Mouse (Mus musculus): ENCODE results near the gene Carns1. TPM values are rescaled to one million over a fixed set of nuclear protein-coding genes. Genes with fewer than 3 reads are reported as not detected.
A peak's percentile ranks its signal among the peaks of the same experiment; 100 is the strongest.

Carns1 gene
- polyA plus RNA-seq (2014; fragmentation: Nextera tagmentation; extraction: Ambion mirVana) = 3.1 and 3.2 TPM in 2 replicates

DNA sequence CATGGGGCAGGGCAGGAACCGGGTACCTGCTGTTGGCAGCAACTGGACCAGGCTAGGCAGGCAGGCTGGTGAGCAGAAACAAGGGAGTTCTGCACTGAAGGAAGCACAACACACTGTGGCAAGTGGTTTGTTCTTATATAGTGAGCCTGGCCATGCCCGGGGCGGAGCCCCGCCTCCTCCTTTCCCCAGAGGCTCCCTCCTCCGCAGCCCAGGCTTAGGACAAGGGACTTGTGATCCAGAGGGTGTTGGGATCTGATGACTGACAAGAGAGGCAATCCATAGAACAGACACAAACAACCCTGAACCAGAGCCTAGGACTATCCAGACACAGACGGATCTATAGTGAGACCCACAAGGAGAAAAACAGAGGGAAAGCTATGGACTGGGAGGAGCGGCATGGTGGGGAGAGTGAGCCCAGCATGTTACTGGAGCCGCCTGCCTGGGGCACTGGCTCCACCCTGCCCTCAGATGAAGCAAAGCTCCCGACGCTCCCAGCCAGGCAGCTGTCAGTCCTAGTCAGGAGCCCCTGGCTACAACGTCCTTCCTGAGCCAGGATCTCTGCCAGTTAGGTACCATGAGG is at the start of gene Carns1:
Gene Carns1, minus strand, starts transcription at position 112 of the 580 bp plus-strand sequence.
- Histone ChIP-seq H3K9me3 (ENCODE audit: control insufficient read depth, low read length) (no peaks in the 10 kb centered on the region), H3K27me3 (ENCODE audit: control insufficient read depth, insufficient read depth, low read length) (no peaks in the 10 kb centered on the region), H3K9ac (ENCODE audit: low read length) (peak within 1 kb of the TSS; percentile 52), H3K4me2 (ENCODE audit: low read depth, low read length, severe bottlenecking) (peak within 1 kb of the TSS; percentile 36), H3K36me3 (ENCODE audit: control insufficient read depth, insufficient read depth, low read length) (no peaks in the 10 kb centered on the region), H3K4me3 (ENCODE audit: low read depth, low read length) (no peak within 1 kb of the TSS), H3K27ac (ENCODE audit: low read depth, low read length) (no peak within 1 kb of the TSS), H3K4me1 (replicated peaks; ENCODE audit: control insufficient read depth, insufficient read depth, low read length) (peaks cover 9% of the 10 kb centered on the region; the same call in 1 of the 2 replicates)
- WGBS = 4% methylated on average over 11 of the region's 11 CpGs
- DNase-seq (ENCODE audit: low spot score) (no peak), ATAC-seq (replicated peaks; ENCODE audit: low FRiP score) (0 out of 2 replicates have a peak, but pooled peaks have one; percentile 39)

DNA sequence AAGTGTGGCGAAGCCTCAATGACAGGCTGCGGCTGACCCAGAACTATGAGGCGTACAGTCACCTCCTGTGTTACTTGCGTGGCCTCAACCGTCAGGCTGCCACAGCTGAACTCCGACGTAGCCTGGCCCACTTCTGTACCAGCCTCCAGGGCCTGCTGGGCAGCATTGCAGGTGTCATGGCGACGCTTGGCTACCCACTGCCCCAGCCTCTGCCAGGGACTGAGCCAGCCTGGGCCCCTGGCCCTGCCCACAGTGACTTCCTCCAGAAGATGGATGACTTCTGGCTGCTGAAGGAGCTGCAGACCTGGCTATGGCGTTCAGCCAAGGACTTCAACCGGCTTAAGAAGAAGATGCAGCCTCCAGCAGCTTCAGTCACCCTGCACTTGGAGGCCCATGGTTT is 46.9 kb upstream of the Carns1 start:
- no peak for DNase-seq (ENCODE audit: low spot score)
- ATAC-seq (replicated peaks; ENCODE audit: low FRiP score) = no peak
- WGBS = 86% methylated on average over 11 of the region's 11 CpGs
- Histone ChIP-seq H3K9me3 (ENCODE audit: control insufficient read depth, low read length) (no peaks in the 10 kb centered on the region), H3K36me3 (ENCODE audit: control insufficient read depth, insufficient read depth, low read length) (no peaks in the 10 kb centered on the region), H3K4me3 (ENCODE audit: low read depth, low read length) (no peak overlapping the region), H3K4me1 (replicated peaks; ENCODE audit: control insufficient read depth, insufficient read depth, low read length) (peaks cover under 1% of the 10 kb centered on the region; the same call in 1 of the 2 replicates), H3K27me3 (ENCODE audit: control insufficient read depth, insufficient read depth, low read length) (no peaks in the 10 kb centered on the region), H3K9ac (ENCODE audit: low read length) (no peak overlapping the region), H3K27ac (ENCODE audit: low read depth, low read length) (no peak overlapping the region), H3K4me2 (ENCODE audit: low read depth, low read length, severe bottlenecking) (no peak overlapping the region)

DNA sequence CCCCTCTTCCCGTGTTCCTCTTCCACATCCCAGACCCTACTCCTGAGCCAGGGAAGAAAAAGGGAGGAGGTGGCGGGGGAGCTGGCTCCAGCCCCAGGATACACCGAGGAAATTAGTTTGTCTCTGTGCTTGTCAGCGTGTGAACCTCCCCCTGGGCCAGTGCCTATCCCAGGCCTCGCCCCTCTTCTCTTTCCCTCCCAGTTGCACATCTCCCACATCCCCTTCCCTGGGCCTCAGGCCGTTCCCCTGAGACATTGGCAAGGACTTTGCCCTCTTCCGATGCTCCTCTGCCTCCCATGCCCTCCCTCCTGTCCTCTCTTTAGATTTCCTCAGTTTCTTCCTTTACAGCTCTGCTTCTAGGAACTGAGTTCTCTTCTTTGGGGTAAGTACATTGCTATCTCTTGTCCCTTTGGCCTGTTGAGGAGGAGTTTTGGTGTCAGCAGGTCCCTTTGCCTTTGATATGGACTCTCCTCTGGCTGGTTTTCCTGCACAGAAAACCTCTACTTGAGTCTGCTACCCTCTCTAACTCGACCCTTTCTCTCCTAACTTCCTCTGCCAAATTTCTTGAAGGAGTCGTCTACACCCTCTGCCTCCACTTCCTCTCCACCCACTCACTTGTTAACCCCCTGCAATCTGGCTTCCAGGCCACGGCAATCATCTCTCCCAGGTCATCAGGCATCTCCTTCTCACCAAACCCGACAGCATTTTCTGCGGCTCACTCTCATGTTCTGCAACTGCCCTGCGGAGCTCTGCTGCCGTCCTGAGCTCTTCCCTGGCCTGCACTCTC is 45.9 kb upstream of the Carns1 start:
- no peak overlapping the region for H3K4me2 ChIP-seq (ENCODE audit: low read depth, low read length, severe bottlenecking)
- H3K4me1 ChIP-seq (replicated peaks; ENCODE audit: control insufficient read depth, insufficient read depth, low read length) = peaks cover 3% of the 10 kb centered on the region; the same call in 1 of the 2 replicates
- no peaks in the 10 kb centered on the region for H3K36me3 ChIP-seq (ENCODE audit: control insufficient read depth, insufficient read depth, low read length)
- WGBS = 66% methylated on average over 14 of the region's 14 CpGs
- H3K4me3 ChIP-seq (ENCODE audit: low read depth, low read length) = no peak overlapping the region
- H3K9me3 ChIP-seq (ENCODE audit: control insufficient read depth, low read length) = no peaks in the 10 kb centered on the region
- H3K27me3 ChIP-seq (ENCODE audit: control insufficient read depth, insufficient read depth, low read length) = peaks cover 3% of the 10 kb centered on the region
- no peak overlapping the region for H3K27ac ChIP-seq (ENCODE audit: low read depth, low read length)
- no peak for ATAC-seq (replicated peaks; ENCODE audit: low FRiP score)
- no peak overlapping the region for H3K9ac ChIP-seq (ENCODE audit: low read length)
- DNase-seq (ENCODE audit: low spot score) = no peak

DNA sequence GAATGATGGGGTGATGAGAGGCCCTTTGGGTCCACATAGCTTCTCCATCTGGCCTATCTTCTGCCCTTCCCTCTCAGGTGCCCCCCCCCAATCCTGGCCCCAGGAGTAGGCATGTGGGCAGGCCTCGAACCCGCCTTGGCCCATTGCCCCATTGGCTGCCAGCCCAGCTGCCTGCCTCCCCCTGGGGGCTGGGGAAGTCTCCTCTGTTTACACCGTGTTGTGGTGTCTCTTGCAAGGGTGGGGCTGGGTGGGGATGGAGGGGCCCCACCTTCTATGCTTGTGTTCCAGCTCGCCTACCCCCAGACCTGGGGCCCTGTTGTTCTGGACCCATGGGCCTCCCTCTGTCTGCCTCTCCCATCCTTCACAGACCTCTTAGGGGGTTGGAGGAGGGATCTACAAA is 45.1 kb upstream of the Carns1 start:
- Histone ChIP-seq H3K27me3 (ENCODE audit: control insufficient read depth, insufficient read depth, low read length) (peaks cover 7% of the 10 kb centered on the region), H3K4me1 (replicated peaks; ENCODE audit: control insufficient read depth, insufficient read depth, low read length) (peaks cover 3% of the 10 kb centered on the region; the same call in 1 of the 2 replicates), H3K36me3 (ENCODE audit: control insufficient read depth, insufficient read depth, low read length) (no peaks in the 10 kb centered on the region), H3K4me3 (ENCODE audit: low read depth, low read length) (no peak overlapping the region), H3K4me2 (ENCODE audit: low read depth, low read length, severe bottlenecking) (no peak overlapping the region), H3K9me3 (ENCODE audit: control insufficient read depth, low read length) (no peaks in the 10 kb centered on the region), H3K9ac (ENCODE audit: low read length) (no peak overlapping the region), H3K27ac (ENCODE audit: low read depth, low read length) (no peak overlapping the region)
- ATAC-seq (replicated peaks; ENCODE audit: low FRiP score) (no peak), DNase-seq (ENCODE audit: low spot score) (no peak)
- WGBS = 70% methylated on average over 4 of the region's 4 CpGs

DNA sequence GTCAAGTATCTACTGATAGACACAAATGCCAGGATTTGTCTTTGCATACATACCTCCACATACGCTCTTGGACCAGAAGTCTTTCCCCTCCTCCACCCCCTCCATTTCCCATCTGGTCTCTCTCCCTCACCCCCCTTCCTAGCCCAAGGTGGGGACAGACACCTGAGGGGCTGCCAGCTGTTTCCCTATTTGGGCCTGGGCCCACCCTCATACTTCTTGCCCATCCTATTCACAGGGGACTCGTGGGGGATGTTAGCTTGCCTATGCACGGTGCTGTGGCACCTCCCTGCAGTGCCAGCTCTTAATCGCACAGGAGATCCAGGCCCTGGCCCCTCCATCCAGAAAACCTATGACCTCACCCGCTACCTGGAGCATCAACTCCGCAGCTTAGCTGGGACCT is 44.7 kb upstream of the Carns1 start:
- Histone ChIP-seq H3K27ac (ENCODE audit: low read depth, low read length) (no peak overlapping the region), H3K4me3 (ENCODE audit: low read depth, low read length) (no peak overlapping the region), H3K36me3 (ENCODE audit: control insufficient read depth, insufficient read depth, low read length) (no peaks in the 10 kb centered on the region), H3K4me1 (replicated peaks; ENCODE audit: control insufficient read depth, insufficient read depth, low read length) (peaks cover 6% of the 10 kb centered on the region), H3K27me3 (ENCODE audit: control insufficient read depth, insufficient read depth, low read length) (peaks cover 11% of the 10 kb centered on the region), H3K9me3 (ENCODE audit: control insufficient read depth, low read length) (no peaks in the 10 kb centered on the region), H3K9ac (ENCODE audit: low read length) (no peak overlapping the region), H3K4me2 (ENCODE audit: low read depth, low read length, severe bottlenecking) (no peak overlapping the region)
- ATAC-seq (replicated peaks; ENCODE audit: low FRiP score) (no peak), DNase-seq (ENCODE audit: low spot score) (no peak)
- 88% methylated on average over 6 of the region's 6 CpGs for WGBS

DNA sequence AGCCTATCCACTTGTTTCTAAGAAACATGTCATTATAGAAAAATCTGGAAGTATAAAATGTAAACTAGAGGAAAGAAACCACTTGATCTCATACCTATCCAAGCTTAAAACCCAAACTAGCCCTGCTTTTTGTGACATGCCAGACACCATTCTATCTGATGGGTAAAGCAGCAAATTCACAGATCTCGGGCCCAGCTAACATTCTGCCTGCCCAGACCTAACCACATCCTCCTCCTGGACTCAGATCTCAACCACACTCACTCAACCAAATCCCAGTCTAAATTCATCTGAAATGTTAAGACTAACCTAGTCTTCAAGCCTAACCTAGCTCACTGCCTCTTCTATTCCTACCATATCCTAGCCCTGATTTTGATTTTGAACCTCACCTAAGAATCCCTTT is 43.5 kb upstream of the Carns1 start:
- Histone ChIP-seq H3K4me2 (ENCODE audit: low read depth, low read length, severe bottlenecking) (no peak overlapping the region), H3K4me3 (ENCODE audit: low read depth, low read length) (no peak overlapping the region), H3K9me3 (ENCODE audit: control insufficient read depth, low read length) (no peaks in the 10 kb centered on the region), H3K27me3 (ENCODE audit: control insufficient read depth, insufficient read depth, low read length) (peaks cover 20% of the 10 kb centered on the region), H3K4me1 (replicated peaks; ENCODE audit: control insufficient read depth, insufficient read depth, low read length) (peaks cover 10% of the 10 kb centered on the region), H3K27ac (ENCODE audit: low read depth, low read length) (no peak overlapping the region), H3K36me3 (ENCODE audit: control insufficient read depth, insufficient read depth, low read length) (no peaks in the 10 kb centered on the region), H3K9ac (ENCODE audit: low read length) (no peak overlapping the region)
- 85% methylated on average over 1 of the region's 1 CpGs for WGBS
- DNase-seq (ENCODE audit: low spot score) = no peak
- ATAC-seq (replicated peaks; ENCODE audit: low FRiP score) = no peak

DNA sequence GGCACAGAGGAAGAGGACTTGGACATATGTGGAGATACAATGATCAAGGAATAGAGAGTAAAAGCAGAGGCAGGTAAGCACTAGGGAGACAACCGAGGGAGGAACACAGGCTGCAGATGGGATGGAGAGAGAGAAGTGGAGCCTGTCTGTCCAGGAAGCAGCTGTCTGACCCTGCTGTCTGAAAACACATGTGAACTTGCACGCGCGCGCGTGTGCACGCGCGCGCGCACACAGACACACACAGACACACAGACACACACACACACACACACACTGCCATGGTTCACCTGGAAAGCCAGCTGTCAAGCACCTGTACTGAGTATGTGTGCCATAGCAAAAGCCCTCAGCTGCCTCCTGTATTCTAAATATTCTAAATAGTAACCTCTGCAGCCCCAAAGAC is 43.0 kb upstream of the Carns1 start:
- no peak overlapping the region for H3K4me3 ChIP-seq (ENCODE audit: low read depth, low read length)
- no peaks in the 10 kb centered on the region for H3K36me3 ChIP-seq (ENCODE audit: control insufficient read depth, insufficient read depth, low read length)
- H3K9ac ChIP-seq (ENCODE audit: low read length) = no peak overlapping the region
- H3K9me3 ChIP-seq (ENCODE audit: control insufficient read depth, low read length) = no peaks in the 10 kb centered on the region
- DNase-seq (ENCODE audit: low spot score) (no peak), ATAC-seq (replicated peaks; ENCODE audit: low FRiP score) (no peak)
- H3K4me1 ChIP-seq (replicated peaks; ENCODE audit: control insufficient read depth, insufficient read depth, low read length) = peaks cover 15% of the 10 kb centered on the region
- H3K27me3 ChIP-seq (ENCODE audit: control insufficient read depth, insufficient read depth, low read length) = peaks cover 25% of the 10 kb centered on the region
- H3K27ac ChIP-seq (ENCODE audit: low read depth, low read length) = no peak overlapping the region
- 88% methylated on average over 11 of the region's 11 CpGs for WGBS
- no peak overlapping the region for H3K4me2 ChIP-seq (ENCODE audit: low read depth, low read length, severe bottlenecking)

DNA sequence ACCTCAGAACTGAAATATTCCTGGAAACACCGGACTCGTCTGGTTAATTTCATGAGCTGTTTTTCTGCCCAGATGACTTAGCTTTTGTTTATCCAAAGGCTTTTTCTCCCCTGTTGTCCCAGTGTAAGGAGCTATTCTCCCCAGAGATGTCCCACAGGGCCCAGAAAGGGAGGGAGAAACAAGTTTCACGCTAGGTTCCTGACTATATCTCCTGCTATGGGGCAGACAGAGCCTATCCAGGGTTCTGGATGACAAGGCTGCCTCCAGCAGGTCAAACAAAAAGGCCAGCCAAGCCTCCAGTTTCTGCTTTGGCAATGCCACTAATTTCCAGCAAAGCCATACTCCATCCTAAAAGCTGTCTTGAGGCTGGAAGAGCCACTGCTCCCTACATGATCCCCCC is 42.6 kb upstream of the Carns1 start:
- Histone ChIP-seq H3K9me3 (ENCODE audit: control insufficient read depth, low read length) (no peaks in the 10 kb centered on the region), H3K27ac (ENCODE audit: low read depth, low read length) (no peak overlapping the region), H3K4me1 (replicated peaks; ENCODE audit: control insufficient read depth, insufficient read depth, low read length) (peaks cover 20% of the 10 kb centered on the region), H3K4me2 (ENCODE audit: low read depth, low read length, severe bottlenecking) (no peak overlapping the region), H3K27me3 (ENCODE audit: control insufficient read depth, insufficient read depth, low read length) (peaks cover 30% of the 10 kb centered on the region), H3K4me3 (ENCODE audit: low read depth, low read length) (no peak overlapping the region), H3K9ac (ENCODE audit: low read length) (no peak overlapping the region), H3K36me3 (ENCODE audit: control insufficient read depth, insufficient read depth, low read length) (no peaks in the 10 kb centered on the region)
- ATAC-seq (replicated peaks; ENCODE audit: low FRiP score) (no peak), DNase-seq (ENCODE audit: low spot score) (no peak)
- 47% methylated on average over 3 of the region's 3 CpGs for WGBS

All from forebrain, embryonic 11.5 days (tissue).